Mouse (Mus musculus): Measurements from ENCODE around the gene Prps1l1. TPM values are rescaled to one million over a fixed set of nuclear protein-coding genes. Genes with fewer than 3 reads are reported as not detected.

Prps1l1 gene
- polyA plus RNA-seq (2017; shearing (Covaris generic)), result 2.0 TPM

GRCm38 (mm10) chr12:34984461-34984860, at the start of gene Prps1l1:
TSS of gene Prps1l1 (plus strand) at chr12:34984761.

Other genes with a start within 250 kb of the Prps1l1 start
- 6.4 TPM for gene Hdac9, start 67.7 kb upstream of the Prps1l1 start, polyA plus RNA-seq (2017; shearing (Covaris generic))
- gene Snx13, start 62.4 kb downstream of the Prps1l1 start, polyA plus RNA-seq (2017; shearing (Covaris generic)), result 63.3 TPM